Mouse (Mus musculus) skeletal muscle tissue, postnatal 0 days (tissue): ENCODE data around the gene Eno4. TPM values are rescaled to one million over a fixed set of nuclear protein-coding genes. Genes with fewer than 3 reads are reported as not detected.

Experiments
- microRNA-seq, 2 experiments: library from miRNA; unstranded; fragments of <30 nt; microRNA quantifications; one replicate each; pipeline ENCODE4; 2016
- polyA plus RNA-seq: library from polyadenylated mRNA; unstranded; fragments of >200 nt; fragmentation: Nextera tagmentation; extraction: Ambion mirVana; gene quantifications from 2 replicates; pipeline ENCODE4 v1.2.1, GENCODE M21; 2015

Gene Eno4
- not detected in 2 replicates for polyA plus RNA-seq

DNA sequence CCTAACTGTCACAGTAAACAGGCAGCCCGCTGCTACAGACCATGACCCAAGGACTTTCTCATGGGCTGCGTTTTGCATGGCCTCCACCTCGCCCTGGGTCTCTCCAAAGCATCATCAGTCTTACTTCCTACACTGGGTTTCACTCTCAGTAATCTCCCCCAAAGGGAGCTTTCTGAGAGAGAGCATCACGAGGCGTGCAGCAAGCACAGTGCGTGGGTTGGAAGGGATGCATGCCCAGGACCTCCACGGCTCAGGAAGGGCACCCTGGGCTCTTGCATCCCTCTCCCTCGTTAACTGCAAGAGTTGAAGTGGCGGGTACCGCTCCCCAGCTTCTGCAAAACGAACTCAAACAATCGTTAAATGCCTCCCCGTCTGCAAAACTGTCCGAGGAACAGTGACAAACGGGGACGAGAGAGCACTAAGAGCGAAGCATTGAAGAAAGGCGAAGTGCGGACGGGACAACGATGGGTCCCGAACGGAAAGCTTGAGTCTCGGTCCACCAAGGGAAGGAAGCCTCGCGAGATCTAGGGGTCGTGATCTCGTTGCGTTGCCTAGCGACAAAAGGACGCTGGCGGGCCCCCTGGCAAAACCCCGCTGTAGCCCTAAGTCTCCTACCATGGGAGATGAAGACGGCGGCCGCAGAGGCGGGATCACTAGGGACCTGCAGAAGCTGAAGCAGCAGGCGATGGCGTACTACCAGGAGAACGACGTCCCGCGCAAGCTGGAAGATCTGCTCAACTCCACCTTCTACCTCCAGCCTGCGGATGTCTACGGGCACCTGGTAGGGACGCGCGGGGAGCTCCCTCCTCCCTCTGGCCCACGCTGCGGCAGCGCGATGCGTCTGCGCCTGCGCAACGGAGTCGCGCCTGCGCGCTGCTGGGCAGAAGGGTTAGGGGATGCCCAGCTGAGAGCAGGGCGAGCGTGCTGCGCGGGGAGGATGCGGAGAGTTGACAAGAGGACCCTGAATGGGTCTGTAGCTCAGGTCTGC lies at the start of gene Eno4, which contains the start of gene Hspa12a:
Eno4 (plus strand) TSS at position 585 of the 988 bp plus-strand sequence.
Hspa12a (minus strand) TSS at position 814 of the 988 bp plus-strand sequence.

Small RNAs within 50 kb of the gene (microRNA-seq; reads per million reads assigned to microRNA genes)
- 0.64 to 0.91 reads per million in 2 experiments for gene Mir3086

Other genes starting within 250 kb of the Eno4 start
- gene Pnliprp1, start 214.5 kb upstream of the Eno4 start, polyA plus RNA-seq: not detected in 2 replicates
- gene Pnliprp2, start 183.7 kb upstream of the Eno4 start, polyA plus RNA-seq: not detected in 2 replicates
- not detected in 2 replicates for gene 1700019N19Rik, start 149.0 kb upstream of the Eno4 start, polyA plus RNA-seq
- 3.3 and 4.4 TPM in 2 replicates for gene Hspa12a, start 229 bp downstream of the Eno4 start, polyA plus RNA-seq
- 1.2 and 1.7 TPM in 2 replicates for gene Shtn1, start 132.7 kb downstream of the Eno4 start, polyA plus RNA-seq
- not detected in 2 replicates for gene Vax1, start 226.6 kb downstream of the Eno4 start, polyA plus RNA-seq